Mouse (Mus musculus): ENCODE measurements at regions not wholly inside any gene's neighbourhood (a gene's known extent, or its start where the extent isn't known, plus 50 kb on each side); places are given as distances from the start of the nearest gene placed in this dataset.

DNA sequence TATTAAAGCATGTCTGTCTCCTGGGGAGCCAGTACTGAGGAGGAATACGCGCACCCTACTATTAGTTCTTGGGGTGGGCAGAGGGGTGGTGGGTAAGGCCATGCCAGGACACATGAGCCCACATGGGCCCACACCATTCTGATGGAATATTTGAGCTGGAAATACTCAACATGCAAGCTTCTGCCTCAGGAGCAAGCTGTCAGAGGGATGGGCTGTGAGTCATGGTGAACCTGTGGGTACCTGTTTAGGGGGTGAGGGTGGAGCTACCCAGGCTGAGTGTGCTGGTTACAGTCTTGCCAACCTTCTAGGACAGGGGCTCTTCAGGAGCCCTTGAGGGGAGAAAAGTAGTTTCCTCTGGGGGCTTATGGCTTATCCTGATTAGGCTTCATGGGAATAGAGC is 264.9 kb downstream of the Bcl11a start:
- WGBS = 97% methylated on average over 2 of the region's 2 CpGs

DNA sequence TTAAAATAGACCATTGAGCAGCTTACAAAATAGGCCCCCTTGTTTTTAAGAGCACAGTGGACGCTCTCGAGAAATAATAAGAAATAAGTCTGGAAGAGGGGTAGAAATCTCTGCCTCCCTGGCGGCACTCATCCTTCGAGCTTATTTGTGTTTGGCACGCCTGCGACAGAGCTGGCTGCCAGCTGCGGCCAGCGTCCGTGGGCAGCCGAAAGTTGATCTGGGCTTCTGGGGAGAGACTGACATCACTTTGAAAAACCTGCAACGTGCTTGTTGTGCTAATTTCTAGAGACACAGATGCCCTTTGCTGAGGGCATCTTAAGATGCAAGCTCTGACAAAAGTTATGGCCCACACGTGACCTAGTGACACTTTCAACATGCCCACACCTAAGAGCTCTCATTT is 269.4 kb downstream of the Bcl11a start:
- TF ChIP-seq CTCF (IDR thresholded peaks at IDR 0.05; ENCODE audit: low read depth, low read length) (no peak), POLR2A (IDR thresholded peaks at IDR 0.05; ENCODE audit: extremely low read depth, insufficient read depth, low read length) (no peak)
- Histone ChIP-seq H3K27ac (replicated peaks; ENCODE audit: insufficient read depth, low read depth, low read length) (no peak overlapping the region), H3K36me3 (ENCODE audit: control insufficient read depth, insufficient read depth, low read length) (no peaks in the 10 kb centered on the region), H3K4me1 (ENCODE audit: control insufficient read depth, insufficient read depth, low read length) (peaks cover under 1% of the 10 kb centered on the region; the same call in 1 of the 2 replicates), H3K9ac (ENCODE audit: low read depth, low read length) (no peak overlapping the region), H3K79me2 (ENCODE audit: control insufficient read depth, insufficient read depth, low read length) (no peaks in the 10 kb centered on the region), H3K27me3 (ENCODE audit: control insufficient read depth, insufficient read depth, low read length) (no peaks in the 10 kb centered on the region), H3K4me3 (ENCODE audit: insufficient read depth, low read depth, low read length) (no peak overlapping the region)
- no peak for DNase-seq (ENCODE audit: extremely low read depth, low read depth, low spot score)
- 81% methylated on average over 12 of the region's 12 CpGs for WGBS

More for the DNA sequence above, 264.9 kb downstream of the Bcl11a start:
- Histone ChIP-seq H3K79me2 (ENCODE audit: control insufficient read depth, insufficient read depth, low read length) (no peaks in the 10 kb centered on the region), H3K9ac (ENCODE audit: low read depth, low read length) (no peak overlapping the region), H3K4me3 (ENCODE audit: insufficient read depth, low read depth, low read length) (no peak overlapping the region), H3K27me3 (ENCODE audit: control insufficient read depth, insufficient read depth, low read length) (no peaks in the 10 kb centered on the region), H3K36me3 (ENCODE audit: control insufficient read depth, insufficient read depth, low read length) (no peaks in the 10 kb centered on the region), H3K4me1 (ENCODE audit: control insufficient read depth, insufficient read depth, low read length) (peaks cover 8% of the 10 kb centered on the region; the same call in 1 of the 2 replicates), H3K27ac (replicated peaks; ENCODE audit: insufficient read depth, low read depth, low read length) (no peak overlapping the region)
- TF ChIP-seq POLR2A (IDR thresholded peaks at IDR 0.05; ENCODE audit: extremely low read depth, insufficient read depth, low read length) = no peak
- TF ChIP-seq CTCF (IDR thresholded peaks at IDR 0.05; ENCODE audit: low read depth, low read length) = no peak
- DNase-seq (ENCODE audit: extremely low read depth, low read depth, low spot score) = no peak

DNA sequence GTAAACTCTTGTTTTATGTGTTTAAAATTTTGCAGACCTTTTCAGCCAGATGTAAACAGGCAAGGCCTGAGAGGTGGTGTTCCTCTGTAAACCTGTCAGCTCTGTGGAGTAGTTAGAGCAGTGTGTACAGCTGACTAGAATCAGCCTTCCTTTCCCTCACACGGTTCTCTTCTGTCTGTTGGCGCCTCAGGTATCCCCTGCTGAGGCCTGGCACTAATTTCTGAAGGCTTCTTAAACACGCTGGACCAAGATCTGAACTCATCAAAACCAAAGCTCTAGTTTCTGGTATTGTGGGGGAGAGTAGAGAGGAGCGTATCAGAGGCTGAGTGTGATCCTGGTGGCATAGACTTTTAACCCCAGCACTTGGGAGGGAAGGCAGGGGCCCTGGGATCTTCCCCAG is 270.9 kb downstream of the Bcl11a start:
- no peak overlapping the region for H3K27ac ChIP-seq (replicated peaks; ENCODE audit: insufficient read depth, low read depth, low read length)
- H3K36me3 ChIP-seq (ENCODE audit: control insufficient read depth, insufficient read depth, low read length) = no peaks in the 10 kb centered on the region
- WGBS = 80% methylated on average over 4 of the region's 4 CpGs
- H3K4me3 ChIP-seq (ENCODE audit: insufficient read depth, low read depth, low read length) = no peak overlapping the region
- no peak for TF ChIP-seq POLR2A (IDR thresholded peaks at IDR 0.05; ENCODE audit: extremely low read depth, insufficient read depth, low read length)
- no peak for TF ChIP-seq CTCF (IDR thresholded peaks at IDR 0.05; ENCODE audit: low read depth, low read length)
- H3K27me3 ChIP-seq (ENCODE audit: control insufficient read depth, insufficient read depth, low read length) = no peaks in the 10 kb centered on the region
- no peak for DNase-seq (ENCODE audit: extremely low read depth, low read depth, low spot score)
- H3K9ac ChIP-seq (ENCODE audit: low read depth, low read length) = no peak overlapping the region
- no peaks in the 10 kb centered on the region for H3K4me1 ChIP-seq (ENCODE audit: control insufficient read depth, insufficient read depth, low read length)
- no peaks in the 10 kb centered on the region for H3K79me2 ChIP-seq (ENCODE audit: control insufficient read depth, insufficient read depth, low read length)

DNA sequence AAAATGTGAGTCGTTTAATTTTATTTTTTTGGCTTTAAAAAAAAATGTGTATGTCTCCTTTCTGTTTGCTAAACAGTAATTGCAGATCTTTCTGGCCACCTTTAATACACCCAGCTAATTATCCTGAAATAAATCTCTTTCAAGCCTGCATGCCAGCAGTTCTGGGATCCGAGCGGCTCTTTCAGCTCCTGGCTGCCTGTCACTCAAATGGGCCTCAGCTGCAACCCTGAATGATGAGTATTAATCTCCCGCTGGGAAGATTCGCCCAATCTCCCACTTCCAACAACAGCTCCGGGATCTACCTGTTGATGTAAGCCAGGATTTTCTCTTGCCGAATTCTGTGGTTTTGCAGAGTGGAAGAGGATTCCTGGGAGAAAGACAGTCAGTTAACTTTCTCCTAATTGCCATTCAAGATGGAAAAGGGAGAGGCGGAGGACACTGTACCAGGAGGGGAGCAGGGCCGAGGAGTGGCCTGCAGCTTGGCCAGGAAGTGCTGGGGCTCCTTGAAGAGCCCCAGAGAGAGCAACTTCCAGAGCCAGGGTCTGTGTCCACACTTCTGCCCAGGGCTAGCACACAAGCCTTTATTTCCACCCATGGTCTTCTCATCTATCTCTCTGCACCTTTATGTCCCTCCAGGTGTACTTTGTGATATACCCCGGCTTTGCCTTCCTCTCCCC is 272.2 kb downstream of the Bcl11a start:
- H3K4me1 ChIP-seq (ENCODE audit: control insufficient read depth, insufficient read depth, low read length) = no peaks in the 10 kb centered on the region
- no peaks in the 10 kb centered on the region for H3K36me3 ChIP-seq (ENCODE audit: control insufficient read depth, insufficient read depth, low read length)
- no peak overlapping the region for H3K27ac ChIP-seq (replicated peaks; ENCODE audit: insufficient read depth, low read depth, low read length)
- DNase-seq (ENCODE audit: extremely low read depth, low read depth, low spot score) = no peak
- H3K79me2 ChIP-seq (ENCODE audit: control insufficient read depth, insufficient read depth, low read length) = no peaks in the 10 kb centered on the region
- no peaks in the 10 kb centered on the region for H3K27me3 ChIP-seq (ENCODE audit: control insufficient read depth, insufficient read depth, low read length)
- 76% methylated on average over 10 of the region's 10 CpGs for WGBS
- TF ChIP-seq POLR2A (IDR thresholded peaks at IDR 0.05; ENCODE audit: extremely low read depth, insufficient read depth, low read length) = no peak
- TF ChIP-seq CTCF (IDR thresholded peaks at IDR 0.05; ENCODE audit: low read depth, low read length) = no peak
- no peak overlapping the region for H3K4me3 ChIP-seq (ENCODE audit: insufficient read depth, low read depth, low read length)
- H3K9ac ChIP-seq (ENCODE audit: low read depth, low read length) = no peak overlapping the region

DNA sequence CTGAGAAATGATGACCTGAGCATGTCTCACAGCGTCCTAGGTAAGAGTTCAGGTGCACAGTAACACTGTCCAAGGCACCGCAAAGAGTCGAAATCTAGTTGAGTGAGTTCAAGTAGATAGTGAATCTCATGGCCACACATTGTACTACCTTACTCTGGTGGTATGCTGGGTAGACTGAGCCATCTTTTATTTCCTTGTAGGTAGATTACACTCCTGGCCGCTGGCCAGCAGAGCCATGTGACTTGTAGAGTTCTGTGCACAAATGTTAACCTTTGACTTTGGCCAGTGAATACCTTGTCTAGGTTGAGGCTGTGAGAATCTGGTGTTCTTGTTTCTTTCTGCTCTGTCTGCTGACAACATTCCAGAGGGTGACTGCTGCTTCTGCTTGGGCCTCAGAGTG is 273.0 kb downstream of the Bcl11a start:
- peak; percentile 40 for DNase-seq (ENCODE audit: extremely low read depth, low read depth, low spot score)
- TF ChIP-seq CTCF (IDR thresholded peaks at IDR 0.05; ENCODE audit: low read depth, low read length) = no peak
- TF ChIP-seq POLR2A (IDR thresholded peaks at IDR 0.05; ENCODE audit: extremely low read depth, insufficient read depth, low read length) = no peak
- no peaks in the 10 kb centered on the region for H3K36me3 ChIP-seq (ENCODE audit: control insufficient read depth, insufficient read depth, low read length)
- no peaks in the 10 kb centered on the region for H3K27me3 ChIP-seq (ENCODE audit: control insufficient read depth, insufficient read depth, low read length)
- no peak overlapping the region for H3K9ac ChIP-seq (ENCODE audit: low read depth, low read length)
- no peaks in the 10 kb centered on the region for H3K4me1 ChIP-seq (ENCODE audit: control insufficient read depth, insufficient read depth, low read length)
- H3K79me2 ChIP-seq (ENCODE audit: control insufficient read depth, insufficient read depth, low read length) = no peaks in the 10 kb centered on the region
- 81% methylated on average over 4 of the region's 4 CpGs for WGBS
- H3K27ac ChIP-seq (replicated peaks; ENCODE audit: insufficient read depth, low read depth, low read length) = no peak overlapping the region
- H3K4me3 ChIP-seq (ENCODE audit: insufficient read depth, low read depth, low read length) = no peak overlapping the region

DNA sequence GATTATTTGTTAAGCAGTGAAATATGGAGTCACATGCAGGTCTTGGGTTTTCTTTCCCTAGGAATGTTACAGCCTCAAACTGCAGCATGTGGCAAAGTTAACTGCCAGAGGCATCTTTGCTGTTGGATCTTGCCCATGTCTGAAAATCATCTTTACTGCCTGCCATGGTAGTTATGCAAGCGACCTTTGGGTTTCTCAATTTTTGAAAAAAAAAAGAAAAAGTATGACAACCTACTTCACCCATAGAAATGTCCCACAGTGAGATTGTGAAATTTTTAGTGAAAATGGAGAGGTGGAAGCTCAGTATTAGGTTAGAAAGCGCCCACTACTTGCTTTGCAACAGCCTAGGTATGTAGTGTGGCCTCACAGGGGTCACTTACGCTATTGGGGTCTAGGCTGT is 274.2 kb downstream of the Bcl11a start:
- WGBS = 85% methylated on average over 3 of the region's 3 CpGs
- H3K27ac ChIP-seq (replicated peaks; ENCODE audit: insufficient read depth, low read depth, low read length) = no peak overlapping the region
- no peaks in the 10 kb centered on the region for H3K79me2 ChIP-seq (ENCODE audit: control insufficient read depth, insufficient read depth, low read length)
- H3K9ac ChIP-seq (ENCODE audit: low read depth, low read length) = no peak overlapping the region
- no peak overlapping the region for H3K4me3 ChIP-seq (ENCODE audit: insufficient read depth, low read depth, low read length)
- no peak for TF ChIP-seq CTCF (IDR thresholded peaks at IDR 0.05; ENCODE audit: low read depth, low read length)
- no peak for TF ChIP-seq POLR2A (IDR thresholded peaks at IDR 0.05; ENCODE audit: extremely low read depth, insufficient read depth, low read length)
- H3K4me1 ChIP-seq (ENCODE audit: control insufficient read depth, insufficient read depth, low read length) = no peaks in the 10 kb centered on the region
- DNase-seq (ENCODE audit: extremely low read depth, low read depth, low spot score) = peak; percentile 27
- H3K36me3 ChIP-seq (ENCODE audit: control insufficient read depth, insufficient read depth, low read length) = no peaks in the 10 kb centered on the region
- no peaks in the 10 kb centered on the region for H3K27me3 ChIP-seq (ENCODE audit: control insufficient read depth, insufficient read depth, low read length)
